Mouse (Mus musculus) right cerebral cortex, postnatal 25 days (tissue): Measurements from ENCODE around the gene Cntnap5c.
"Not testable (repeated sequence)": the region's sequence is repeated elsewhere in the genome, so short reads cannot be mapped to it uniquely, and the experiment has no call there.

Experiments used
- DNase-seq: peaks from one replicate; pipeline ENCODE4 v3.0.0; 2022

Cntnap5c gene

GRCm38 (mm10) chr17:57768622-57769610 lies at the start of gene Cntnap5c:
Gene Cntnap5c (plus strand): TSS chr17:57769570.
- peak; percentile 44 for DNase-seq

GRCm38 (mm10) chr17:57742119-57742518 lies 27.3 kb upstream of the Cntnap5c start, which contains the start of gene Gm21834:
Gene Gm21834 (minus strand): TSS chr17:57742219.
- DNase-seq = no peak

GRCm38 (mm10) chr17:57758033-57758432 lies 11.3 kb upstream of the Cntnap5c start:
- no peak for DNase-seq

GRCm38 (mm10) chr17:57767306-57767705 lies 2.1 kb upstream of the Cntnap5c start:
- no peak for DNase-seq

GRCm38 (mm10) chr17:57770904-57771303 lies 1.5 kb downstream of the Cntnap5c start:
- peak; percentile 12 for DNase-seq

- no peak for DNase-seq
These were observed 18.9 kb downstream of the Cntnap5c start for GRCm38 (mm10) chr17:57788161-57788799.

GRCm38 (mm10) chr17:57795408-57795807 lies 26.0 kb downstream of the Cntnap5c start:
- no peak for DNase-seq

- no peak for DNase-seq
These were observed 27.4 kb downstream of the Cntnap5c start for GRCm38 (mm10) chr17:57796668-57797311.

GRCm38 (mm10) chr17:57799414-57799985 lies 30.1 kb downstream of the Cntnap5c start:
- DNase-seq = no peak

- DNase-seq = no peak
These were observed 31.8 kb downstream of the Cntnap5c start for GRCm38 (mm10) chr17:57801180-57801579.

- no peak for DNase-seq
These were observed 68.0 kb downstream of the Cntnap5c start for GRCm38 (mm10) chr17:57837090-57837971.

GRCm38 (mm10) chr17:57855811-57856210 lies 86.4 kb downstream of the Cntnap5c start:
- DNase-seq = not testable (repeated sequence)

- no peak for DNase-seq
These were observed 96.6 kb downstream of the Cntnap5c start for GRCm38 (mm10) chr17:57865996-57866395.

- no peak for DNase-seq
These were observed 118.5 kb downstream of the Cntnap5c start for GRCm38 (mm10) chr17:57887742-57888389.

GRCm38 (mm10) chr17:57911770-57912293 lies 142.5 kb downstream of the Cntnap5c start:
- no peak for DNase-seq

GRCm38 (mm10) chr17:57984230-57984629 lies 214.9 kb downstream of the Cntnap5c start:
- no peak for DNase-seq

- no peak for DNase-seq
These were observed 219.1 kb downstream of the Cntnap5c start for GRCm38 (mm10) chr17:57988420-57988819.

GRCm38 (mm10) chr17:57996461-57996860 lies 227.1 kb downstream of the Cntnap5c start:
- no peak for DNase-seq

- no peak for DNase-seq
These were observed 229.7 kb downstream of the Cntnap5c start for GRCm38 (mm10) chr17:57999080-57999479.

GRCm38 (mm10) chr17:58002845-58003244 lies 233.5 kb downstream of the Cntnap5c start:
- no peak for DNase-seq

- no peak for DNase-seq
These were observed 234.0 kb downstream of the Cntnap5c start for GRCm38 (mm10) chr17:58003322-58003721.
